Mouse (Mus musculus): ENCODE data around the gene Coa4.

GRCm38 (mm10) chr7:100496371-100496770, 40.5 kb upstream of the Coa4 start:
- TF ChIP-seq CTCF (IDR thresholded peaks at IDR 0.05; ENCODE audit: insufficient read depth, low read depth, low read length): no peak
- no peak for TF ChIP-seq POLR2A (IDR thresholded peaks at IDR 0.05; ENCODE audit: insufficient read depth, low read depth, low read length)
